Mouse (Mus musculus) myocyte (in vitro differentiated cells): ENCODE measurements around the gene Apol8. TPM values are rescaled to one million over a fixed set of nuclear protein-coding genes. Genes with fewer than 3 reads are reported as not detected.

Experiments used
- H3K27me3 ChIP-seq: one replicate; pipeline ENCODE4 v1.6.1; 2011; ENCODE audit not compliant: control insufficient read depth, insufficient read depth, insufficient read length
- H3K36me3 ChIP-seq: one replicate; pipeline ENCODE4 v1.6.1; 2011; ENCODE audit not compliant: control insufficient read depth, insufficient read depth
- H3K4me2 ChIP-seq: one replicate; pipeline ENCODE4 v1.6.1; 2011; ENCODE audit warnings: low read depth, control low read depth
- H3K4me3 ChIP-seq: one replicate; pipeline ENCODE4 v1.5.1; 2011; ENCODE audit warnings: mild to moderate bottlenecking, control low read depth, moderate library complexity
- H3K79me2 ChIP-seq: one replicate; pipeline ENCODE4 v1.6.1; 2011; ENCODE audit not compliant: control insufficient read depth, insufficient read depth
- H3ac ChIP-seq: one replicate; pipeline ENCODE4 v1.6.1; 2011; ENCODE audit not compliant: control insufficient read depth, insufficient read length
- CEBPB ChIP-seq: IDR thresholded peaks from 2 replicates; pipeline ENCODE4 v1.6.1; 2011; ENCODE audit warnings: mild to moderate bottlenecking, moderate library complexity; ENCODE audit not compliant: poor library complexity, insufficient read depth, severe bottlenecking
- E2F4 ChIP-seq: IDR thresholded peaks from one replicate; pipeline ENCODE4 v1.6.1; 2011; ENCODE audit warnings: mild to moderate bottlenecking, control low read depth, moderate library complexity; ENCODE audit not compliant: insufficient read depth
- MAX ChIP-seq: IDR thresholded peaks from one replicate; pipeline ENCODE4 v1.6.1; 2011; ENCODE audit warnings: low read depth, mild to moderate bottlenecking, control low read depth
- MYOD1 ChIP-seq, 3 experiments: IDR thresholded peaks; one replicate each; pipeline ENCODE4 v1.6.1; 2011; ENCODE audit warnings: control low read depth in 2 of 3, low read depth in 2 of 3, mild to moderate bottlenecking in 2 of 3, moderate library complexity in 1 of 3; ENCODE audit not compliant: insufficient read length in 2 of 3, control insufficient read depth in 1 of 3
- MYOG ChIP-seq, 3 experiments: IDR thresholded peaks; one replicate each; pipeline ENCODE4 v1.6.1; 2011; ENCODE audit warnings: control low read depth in 2 of 3, low read depth in 2 of 3, mild to moderate bottlenecking in 2 of 3; ENCODE audit not compliant: insufficient read length in 2 of 3, control insufficient read depth in 1 of 3, insufficient read depth in 1 of 3
- POLR2A ChIP-seq: IDR thresholded peaks from one replicate; pipeline ENCODE4 v1.6.1; 2011; ENCODE audit warnings: low read depth, mild to moderate bottlenecking, control low read depth, moderate library complexity; ENCODE audit not compliant: insufficient read length
- POLR2AphosphoS2 ChIP-seq: IDR thresholded peaks from one replicate; pipeline ENCODE4 v1.6.1; 2011; ENCODE audit warnings: low read depth, control low read depth; ENCODE audit not compliant: insufficient read length
- REST ChIP-seq: IDR thresholded peaks from one replicate; pipeline ENCODE4 v1.6.1; 2011; ENCODE audit warnings: mild to moderate bottlenecking, control low read depth, moderate library complexity; ENCODE audit not compliant: insufficient read depth, insufficient read length
- SRF ChIP-seq: IDR thresholded peaks from one replicate; pipeline ENCODE4 v1.6.1; 2011; ENCODE audit warnings: low read depth; ENCODE audit not compliant: control insufficient read depth, insufficient read length
- TCF12 ChIP-seq: IDR thresholded peaks from one replicate; pipeline ENCODE4 v1.6.1; 2011; ENCODE audit warnings: mild to moderate bottlenecking, control low read depth; ENCODE audit not compliant: poor library complexity, insufficient read depth, severe bottlenecking
- TCF3 ChIP-seq: IDR thresholded peaks from one replicate; pipeline ENCODE4 v1.6.1; 2011; ENCODE audit warnings: low read depth, control low read depth; ENCODE audit not compliant: insufficient read length
- USF1 ChIP-seq: IDR thresholded peaks from one replicate; pipeline ENCODE4 v1.6.1; 2011; ENCODE audit warnings: low read depth, mild to moderate bottlenecking, control low read depth, moderate library complexity
- polyA plus RNA-seq: library from polyadenylated mRNA; unstranded; fragments of >200 nt; fragmentation: generic; extraction: Trizol; gene quantifications from one replicate; pipeline ENCODE4 v1.2.1, GENCODE M21; 2012; ENCODE audit warnings: missing spikeins

Gene Apol8
- polyA plus RNA-seq, 1 experiment, result 0.38 TPM

DNA sequence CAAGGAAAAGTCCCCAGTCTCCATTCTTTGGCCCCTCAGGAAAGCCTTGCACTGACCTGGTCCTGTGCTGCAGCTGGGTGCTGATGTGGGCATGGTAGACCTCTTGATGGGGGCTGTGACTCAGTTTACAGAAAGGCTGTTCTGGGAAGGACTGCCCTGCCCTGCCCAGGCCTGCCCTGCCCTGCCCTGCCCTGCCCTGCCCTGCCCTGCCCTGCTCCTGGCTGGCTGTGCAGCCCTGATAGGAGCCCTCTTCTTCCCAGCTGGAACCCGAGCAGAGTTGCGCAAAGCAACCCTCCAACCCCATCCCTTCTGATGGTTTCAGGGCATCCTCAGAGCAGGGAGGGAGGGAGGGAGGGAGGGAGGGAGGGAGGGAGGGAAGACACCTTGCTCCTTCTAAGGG, 1.7 kb downstream of the Apol8 start:
- peaks cover 1% of the 10 kb centered on the region for H3K36me3 ChIP-seq
- H3K4me3 ChIP-seq, result no peak overlapping the region
- no peak overlapping the region for H3ac ChIP-seq
- no peaks in the 10 kb centered on the region for H3K79me2 ChIP-seq
- no peak overlapping the region for H3K4me2 ChIP-seq
- H3K27me3 ChIP-seq, result no peaks in the 10 kb centered on the region
- TF ChIP-seq E2F4, result no peak
- TF ChIP-seq TCF3, result no peak
- TF ChIP-seq POLR2A, result no peak
- no peak for TF ChIP-seq CEBPB
- TF ChIP-seq TCF12, result no peak
- no peak for TF ChIP-seq MAX
- TF ChIP-seq REST, result no peak
- no peak for TF ChIP-seq MYOD1 (IDR thresholded peaks at IDR 0.05; ENCODE audit: control insufficient read depth in 1 of 3, insufficient read length in 2 of 3, low read depth in 2 of 3)
- TF ChIP-seq POLR2AphosphoS2, result no peak
- no peak for TF ChIP-seq SRF
- TF ChIP-seq MYOG (IDR thresholded peaks at IDR 0.05; ENCODE audit: control insufficient read depth in 1 of 3, insufficient read depth in 1 of 3, insufficient read length in 2 of 3, low read depth in 2 of 3), result no peak
- TF ChIP-seq USF1, result no peak

DNA sequence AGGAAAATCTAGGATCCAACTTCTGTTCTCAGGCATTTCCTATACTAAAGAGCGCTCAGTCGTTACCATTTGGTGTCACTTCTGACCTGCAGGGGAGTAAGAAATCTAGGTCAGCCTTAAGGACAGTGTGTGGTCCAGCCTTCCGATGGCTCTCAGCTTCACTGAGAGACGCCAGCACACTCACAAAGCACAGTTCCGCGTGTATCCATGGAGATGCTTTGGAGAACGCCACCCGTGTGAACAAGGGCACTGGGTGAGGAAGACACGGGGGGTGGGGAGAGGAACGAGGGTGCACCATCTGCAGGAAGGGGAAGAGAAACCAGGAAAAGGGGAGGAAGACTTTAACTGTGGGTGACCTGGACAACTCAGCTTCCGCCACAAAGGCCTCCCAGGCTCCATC, 4.4 kb downstream of the Apol8 start:
- Histone ChIP-seq H3K36me3 (no peaks in the 10 kb centered on the region), H3K79me2 (no peaks in the 10 kb centered on the region), H3K27me3 (no peaks in the 10 kb centered on the region), H3K4me3 (no peak overlapping the region), H3K4me2 (no peak overlapping the region), H3ac (no peak overlapping the region)
- TF ChIP-seq REST (no peak), POLR2AphosphoS2 (no peak), MYOD1 (IDR thresholded peaks at IDR 0.05; ENCODE audit: control insufficient read depth in 1 of 3, insufficient read length in 2 of 3, low read depth in 2 of 3) (no peak), E2F4 (no peak), TCF12 (no peak), CEBPB (no peak), TCF3 (no peak), MYOG (IDR thresholded peaks at IDR 0.05; ENCODE audit: control insufficient read depth in 1 of 3, insufficient read depth in 1 of 3, insufficient read length in 2 of 3, low read depth in 2 of 3) (no peak), POLR2A (no peak), USF1 (no peak), SRF (no peak), MAX (no peak)

DNA sequence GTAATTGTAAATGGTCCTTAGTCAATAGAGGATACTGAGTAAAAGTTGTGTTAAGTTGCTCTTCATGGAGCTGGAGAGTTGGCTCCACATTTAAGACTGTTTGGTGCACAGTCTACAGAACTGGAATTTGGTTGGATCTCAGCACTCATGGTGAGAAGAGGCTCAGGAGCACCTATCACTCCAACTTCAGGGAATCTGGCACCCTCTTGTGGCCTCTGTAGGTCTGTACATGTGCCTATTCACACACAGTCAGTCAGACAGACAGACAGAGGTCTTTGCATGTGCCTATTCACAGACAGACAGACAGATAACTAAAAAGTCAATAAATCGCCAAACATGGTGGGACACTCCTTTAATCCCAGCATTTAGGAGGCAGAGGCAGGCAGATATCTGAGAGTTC, 6.3 kb downstream of the Apol8 start:
- Histone ChIP-seq H3K36me3 (no peaks in the 10 kb centered on the region), H3K4me2 (no peak overlapping the region), H3K27me3 (no peaks in the 10 kb centered on the region), H3K4me3 (no peak overlapping the region), H3K79me2 (no peaks in the 10 kb centered on the region), H3ac (no peak overlapping the region)
- TF ChIP-seq USF1 (peak; percentile 11), POLR2AphosphoS2 (no peak)

DNA sequence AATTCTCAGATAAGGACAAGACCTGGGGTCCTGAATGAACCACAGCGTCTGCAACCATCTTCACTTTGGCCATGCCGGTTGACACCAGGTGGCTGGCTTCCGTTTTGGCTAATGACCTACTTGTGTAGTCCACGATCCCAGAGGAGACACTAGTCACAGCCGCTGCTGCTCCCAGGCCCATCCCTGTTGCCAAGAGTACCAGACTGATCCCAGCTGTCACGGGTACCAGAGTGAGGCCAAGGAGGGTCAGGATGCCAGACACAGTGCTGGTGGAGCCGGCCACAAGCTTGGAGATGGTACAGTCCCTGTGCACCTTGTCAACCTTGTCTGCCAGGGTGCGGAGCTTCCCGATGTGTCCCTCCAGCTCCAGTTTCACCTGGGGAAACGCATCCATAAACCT, 7.1 kb downstream of the Apol8 start:
- H3K4me2 ChIP-seq, result no peak overlapping the region
- no peaks in the 10 kb centered on the region for H3K27me3 ChIP-seq
- H3K4me3 ChIP-seq, result no peak overlapping the region
- no peaks in the 10 kb centered on the region for H3K79me2 ChIP-seq
- TF ChIP-seq CEBPB (no peak), SRF (no peak), MYOD1 (IDR thresholded peaks at IDR 0.05; ENCODE audit: control insufficient read depth in 1 of 3, insufficient read length in 2 of 3, low read depth in 2 of 3) (no peak), MAX (no peak), TCF3 (no peak), POLR2AphosphoS2 (no peak)
- H3ac ChIP-seq, result no peak overlapping the region
- H3K36me3 ChIP-seq, result no peaks in the 10 kb centered on the region

DNA sequence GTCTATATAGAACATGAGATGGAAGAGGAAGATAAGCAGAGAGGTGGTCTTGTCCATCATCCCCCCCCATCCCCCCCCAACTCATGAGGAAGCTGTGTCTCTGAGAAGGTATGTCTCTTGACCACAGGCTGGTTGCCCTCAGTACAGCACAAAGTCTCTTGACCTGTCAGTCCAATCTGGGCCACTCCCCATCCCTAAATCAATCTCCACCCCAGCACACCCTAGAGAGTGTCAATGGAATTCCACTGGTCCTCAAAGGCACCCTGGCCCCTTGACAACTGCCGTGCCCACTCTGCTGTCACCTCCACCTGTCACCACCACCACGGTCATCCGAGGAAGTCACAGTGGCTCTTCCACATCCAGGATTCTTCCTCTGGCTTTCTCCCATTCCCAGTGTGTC, 8.4 kb downstream of the Apol8 start:
- no peaks in the 10 kb centered on the region for H3K79me2 ChIP-seq
- H3K27me3 ChIP-seq, result no peaks in the 10 kb centered on the region
- no peak overlapping the region for H3K4me2 ChIP-seq
- H3K36me3 ChIP-seq, result no peaks in the 10 kb centered on the region
- H3ac ChIP-seq, result no peak overlapping the region
- no peak overlapping the region for H3K4me3 ChIP-seq
- TF ChIP-seq MAX (no peak), USF1 (no peak), POLR2AphosphoS2 (no peak), MYOD1 (IDR thresholded peaks at IDR 0.05; ENCODE audit: control insufficient read depth in 1 of 3, insufficient read length in 2 of 3, low read depth in 2 of 3) (no peak), MYOG (IDR thresholded peaks at IDR 0.05; ENCODE audit: control insufficient read depth in 1 of 3, insufficient read depth in 1 of 3, insufficient read length in 2 of 3, low read depth in 2 of 3) (peak in 1 of 3 experiments; percentile 11)
